ENCODE assay signal across 26 mouse cellular contexts in genomic region chr9:40607941-40608340, GRCm38 (mm10).
DNase-seq lines count a peak whose midpoint lies in the region; ATAC-seq and TF ChIP-seq lines count a peak whose summit lies in the region.
"Had no signal": no experiment of that assay in that cellular context is flagged by ENCODE, and none has a peak within 500 bp of the region (broad histone marks: within the 10 kb centered on the region; RNA-seq: fewer than 3 reads in every experiment).

No protein-coding gene starts in this region.

- no peak for TF ChIP-seq POLR2A in lung, adult 2 months (IDR thresholded peaks at IDR 0.05; ENCODE audit: borderline replicate concordance, extremely low read depth, low read depth, low read length)

- TF ChIP-seq CTCF in lung, adult 2 months (IDR thresholded peaks at IDR 0.05; ENCODE audit: insufficient read depth, low read length): no peak

- no peak overlapping the region for H3K4me3 ChIP-seq in lung, adult 2 months (replicated peaks; ENCODE audit: extremely low read depth, low read depth, low read length)
- H3K4me3 ChIP-seq: embryonic facial prominence, embryonic 10.5 days; embryonic facial prominence, embryonic 15.5 days; forebrain, embryonic 13.5 days; heart, embryonic 10.5 days; heart, embryonic 15.5 days; hindbrain, embryonic 12.5 days had no signal

- DNase-seq in thymus, postnatal 0 days (ENCODE audit: low spot score): peak; percentile 17
- DNase-seq in thymus, adult 18-20 months: no peak
- DNase-seq in ZHBTc4 (ENCODE audit: low read depth, low spot score): peak; percentile 32
- DNase-seq in testis, postnatal 14 days (ENCODE audit: low spot score): peak; percentile 36
- DNase-seq in lung, adult 2 months: no peak
- DNase-seq: adrenal gland, postnatal 36 days; B cell, adult 2 months; cerebellum, adult 2 months; cerebellum, postnatal 14 days; gastrocnemius, postnatal 14 days; heart, adult 11 months; kidney, adult 9 months; kidney, postnatal 10 days; layer of hippocampus, adult 9-11 months; lung, postnatal 36 days; right cerebral cortex, postnatal 25 days had no signal

- WGBS in lung, adult 2 months: 79% methylated on average over 18 of the region's 18 CpGs

- ATAC-seq in granulocyte monocyte progenitor cell, adult 5-6 weeks (replicated peaks; ENCODE audit: poor library complexity, severe bottlenecking): peak; percentile 78
- no peak for ATAC-seq in frontal cortex, adult (ENCODE audit: low TSS enrichment)
- ATAC-seq: intestine, embryonic 16.5 days; Patski had no signal

- no peaks in the 10 kb centered on the region for H3K4me1 ChIP-seq in lung, adult 2 months (ENCODE audit: control insufficient read depth, insufficient read depth, low read length)
- H3K4me1 ChIP-seq: embryonic facial prominence, embryonic 10.5 days; embryonic facial prominence, embryonic 15.5 days; forebrain, embryonic 13.5 days; heart, embryonic 15.5 days had no signal

Comparison
In these comparisons a context has a peak if more than half of its experiments do, and no peak if none do; other contexts are left out.
1. DNase-seq: peak in thymus, postnatal 0 days (single experiment), ZHBTc4 (single experiment) and testis, postnatal 14 days (single experiment); none in thymus, adult 18-20 months (0 of 2) and lung, adult 2 months (single experiment).